Mouse (Mus musculus): ENCODE results near the gene Edaradd. TPM values are rescaled to one million over a fixed set of nuclear protein-coding genes. Genes with fewer than 3 reads are reported as not detected.
A peak's percentile ranks its signal among the peaks of the same experiment; 100 is the strongest.

Edaradd gene
- polyA plus RNA-seq, 1 experiment = 0.38 TPM

DNA sequence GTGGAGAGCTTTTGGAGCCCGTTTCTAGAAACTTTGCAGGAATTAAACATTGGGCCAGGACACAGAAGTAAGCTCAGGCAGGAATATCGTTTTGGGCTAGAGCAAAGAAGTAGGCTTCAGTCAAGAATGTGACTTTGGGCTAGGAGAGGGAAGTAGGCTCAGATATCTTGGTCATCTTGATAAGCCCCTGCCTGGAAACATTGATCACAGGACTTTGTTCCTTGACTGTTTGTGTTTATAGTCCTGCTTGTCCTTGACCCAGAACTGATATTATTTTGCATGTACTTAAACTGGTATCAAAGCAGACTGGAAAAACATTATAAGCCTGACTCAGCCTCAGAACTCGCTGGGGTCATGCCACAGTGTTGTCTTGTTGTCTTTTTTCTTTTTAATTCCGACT is 57.6 kb downstream of the Edaradd start:
- no peak overlapping the region for H3K27ac ChIP-seq (ENCODE audit: insufficient read depth, low read depth, low read length)
- no peak overlapping the region for H3K4me3 ChIP-seq (ENCODE audit: insufficient read depth, low read length)
- TF ChIP-seq CTCF (IDR thresholded peaks at IDR 0.05; ENCODE audit: low read depth, low read length) = no peak
- no peak for TF ChIP-seq POLR2A (IDR thresholded peaks at IDR 0.05; ENCODE audit: borderline replicate concordance, low read depth, low read length)
- peaks cover 11% of the 10 kb centered on the region for H3K4me1 ChIP-seq (ENCODE audit: control insufficient read depth, insufficient read depth, low read length)

- TF ChIP-seq POLR2A (IDR thresholded peaks at IDR 0.05; ENCODE audit: borderline replicate concordance, low read depth, low read length) = no peak
- no peak for TF ChIP-seq CTCF (IDR thresholded peaks at IDR 0.05; ENCODE audit: low read depth, low read length)
- peak overlapping the region; percentile 24 for H3K27ac ChIP-seq (ENCODE audit: insufficient read depth, low read depth, low read length)
- peaks cover 11% of the 10 kb centered on the region for H3K4me1 ChIP-seq (ENCODE audit: control insufficient read depth, insufficient read depth, low read length)
- peak overlapping the region; percentile 90 for H3K4me3 ChIP-seq (ENCODE audit: insufficient read depth, low read length)
Measured at GRCm38 (mm10) chr13:12461730-12462119, 58.5 kb downstream of the Edaradd start.

DNA sequence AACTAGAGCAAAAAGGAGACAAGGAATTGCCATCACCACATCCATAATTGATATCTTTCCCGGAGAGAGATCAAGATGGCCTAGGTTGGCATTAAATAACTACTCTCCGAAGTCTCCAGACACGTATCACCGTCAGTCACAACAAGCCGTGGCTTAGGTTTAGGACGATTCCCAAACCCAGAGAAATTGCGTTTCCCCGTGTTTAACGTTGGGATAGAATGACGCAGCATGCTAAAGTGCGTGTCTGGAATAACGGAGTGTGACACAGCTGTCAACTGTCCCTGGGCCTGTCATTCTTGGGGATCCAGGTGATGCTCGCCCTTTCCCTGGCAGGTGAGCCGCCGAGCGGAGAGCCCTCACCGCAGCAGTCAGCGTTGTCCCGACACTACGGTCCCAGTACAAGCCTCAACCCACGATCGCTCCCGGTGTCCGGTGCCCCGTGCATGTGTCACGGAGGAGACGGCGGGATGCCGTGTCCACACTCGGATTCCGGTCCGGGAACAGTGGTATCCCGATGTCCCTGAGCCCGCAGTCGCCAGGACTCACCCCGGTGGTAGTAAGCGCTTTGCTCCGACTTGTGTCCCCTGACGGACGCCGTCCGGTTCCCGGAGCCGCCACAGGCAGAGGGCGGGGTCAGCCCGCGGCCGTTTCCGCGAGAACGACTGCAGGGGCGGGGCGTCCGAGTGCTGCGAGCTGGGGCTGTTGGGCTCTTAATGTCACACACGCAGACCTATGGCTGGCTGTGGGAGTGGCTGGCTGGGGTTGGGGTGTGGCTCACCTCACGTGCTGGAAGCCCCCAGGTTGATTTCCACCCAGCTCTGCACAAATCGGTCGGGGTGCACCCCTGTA is 59.1 kb downstream of the Edaradd start:
- Histone ChIP-seq H3K4me3 (ENCODE audit: insufficient read depth, low read length) (peak overlapping the region; percentile 90), H3K4me1 (ENCODE audit: control insufficient read depth, insufficient read depth, low read length) (peaks cover 11% of the 10 kb centered on the region), H3K27ac (ENCODE audit: insufficient read depth, low read depth, low read length) (peak overlapping the region; percentile 88)
- no peak for TF ChIP-seq CTCF (IDR thresholded peaks at IDR 0.05; ENCODE audit: low read depth, low read length)
- TF ChIP-seq POLR2A (IDR thresholded peaks at IDR 0.05; ENCODE audit: borderline replicate concordance, low read depth, low read length) = no peak

- peak overlapping the region; percentile 88 for H3K27ac ChIP-seq (ENCODE audit: insufficient read depth, low read depth, low read length)
- TF ChIP-seq CTCF (IDR thresholded peaks at IDR 0.05; ENCODE audit: low read depth, low read length) (no peak), POLR2A (IDR thresholded peaks at IDR 0.05; ENCODE audit: borderline replicate concordance, low read depth, low read length) (no peak)
- H3K4me3 ChIP-seq (ENCODE audit: insufficient read depth, low read length) = peak overlapping the region; percentile 90
- peaks cover 14% of the 10 kb centered on the region for H3K4me1 ChIP-seq (ENCODE audit: control insufficient read depth, insufficient read depth, low read length)
Measured at GRCm38 (mm10) chr13:12460443-12460842, 59.8 kb downstream of the Edaradd start.

- Histone ChIP-seq H3K4me3 (ENCODE audit: insufficient read depth, low read length) (no peak overlapping the region), H3K27ac (ENCODE audit: insufficient read depth, low read depth, low read length) (no peak overlapping the region), H3K4me1 (ENCODE audit: control insufficient read depth, insufficient read depth, low read length) (peaks cover 9% of the 10 kb centered on the region)
- no peak for TF ChIP-seq POLR2A (IDR thresholded peaks at IDR 0.05; ENCODE audit: borderline replicate concordance, low read depth, low read length)
- no peak for TF ChIP-seq CTCF (IDR thresholded peaks at IDR 0.05; ENCODE audit: low read depth, low read length)
Measured at GRCm38 (mm10) chr13:12456711-12457110, 63.5 kb downstream of the Edaradd start.

GRCm38 (mm10) chr13:12454686-12455390 is 65.4 kb downstream of the Edaradd start:
- no peak for TF ChIP-seq POLR2A (IDR thresholded peaks at IDR 0.05; ENCODE audit: borderline replicate concordance, low read depth, low read length)
- TF ChIP-seq CTCF (IDR thresholded peaks at IDR 0.05; ENCODE audit: low read depth, low read length) = no peak
- H3K4me3 ChIP-seq (ENCODE audit: insufficient read depth, low read length) = no peak overlapping the region
- no peak overlapping the region for H3K27ac ChIP-seq (ENCODE audit: insufficient read depth, low read depth, low read length)
- peaks cover 6% of the 10 kb centered on the region for H3K4me1 ChIP-seq (ENCODE audit: control insufficient read depth, insufficient read depth, low read length)

DNA sequence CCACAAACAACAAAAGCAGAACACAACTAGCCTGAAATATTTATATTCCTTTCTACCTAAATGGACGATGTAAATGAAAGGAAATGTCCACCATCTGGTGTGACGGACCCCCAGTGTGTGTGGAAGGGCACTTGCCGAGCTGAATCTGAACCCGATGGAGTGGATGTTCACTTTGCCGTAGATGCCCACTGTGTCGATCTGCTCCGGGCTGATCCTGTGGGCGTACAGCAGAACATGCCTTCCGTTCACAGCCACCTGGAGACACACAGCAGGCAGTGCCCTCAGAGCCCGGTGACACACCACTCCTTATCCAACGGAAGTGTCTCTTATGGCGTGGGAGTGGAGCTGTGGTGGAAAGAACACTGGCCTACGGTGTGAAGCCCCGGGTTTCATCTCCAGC is 67.1 kb downstream of the Edaradd start:
- no peak for TF ChIP-seq CTCF (IDR thresholded peaks at IDR 0.05; ENCODE audit: low read depth, low read length)
- no peak for TF ChIP-seq POLR2A (IDR thresholded peaks at IDR 0.05; ENCODE audit: borderline replicate concordance, low read depth, low read length)
- peaks cover 3% of the 10 kb centered on the region; the same call in 1 of the 2 replicates for H3K4me1 ChIP-seq (ENCODE audit: control insufficient read depth, insufficient read depth, low read length)
- no peak overlapping the region for H3K4me3 ChIP-seq (ENCODE audit: insufficient read depth, low read length)
- H3K27ac ChIP-seq (ENCODE audit: insufficient read depth, low read depth, low read length) = no peak overlapping the region

DNA sequence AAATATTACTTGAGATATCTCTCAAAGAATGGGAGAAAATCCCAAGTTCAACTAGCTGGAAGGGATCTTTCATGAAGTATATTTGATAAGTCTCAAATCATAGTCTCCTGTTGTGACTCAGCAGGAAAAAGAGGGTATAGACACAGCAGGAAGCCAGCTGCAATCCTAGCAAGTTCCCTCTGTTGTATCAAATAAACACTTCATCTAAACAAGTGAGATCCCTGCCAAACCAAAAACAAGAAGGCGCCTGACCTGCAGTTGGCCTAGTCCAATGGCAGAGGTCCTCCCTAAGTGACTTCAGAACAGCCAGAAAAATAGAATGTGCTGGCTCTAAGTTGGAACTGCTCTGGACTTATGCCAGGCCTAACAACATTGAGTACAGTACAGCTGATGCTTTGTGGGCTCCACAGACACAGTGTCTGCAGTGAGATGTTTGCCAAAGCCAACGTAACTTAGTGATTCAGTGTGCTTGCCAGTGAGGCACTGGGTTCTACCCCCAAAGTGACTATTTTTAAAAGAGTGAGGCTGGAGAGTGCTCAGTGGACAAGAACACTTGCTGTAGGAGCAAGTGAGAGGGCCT is 78.1 kb downstream of the Edaradd start:
- Histone ChIP-seq H3K4me1 (ENCODE audit: control insufficient read depth, insufficient read depth, low read length) (peaks cover 11% of the 10 kb centered on the region), H3K27ac (ENCODE audit: insufficient read depth, low read depth, low read length) (peak overlapping the region; percentile 38), H3K4me3 (ENCODE audit: insufficient read depth, low read length) (no peak overlapping the region)
- TF ChIP-seq POLR2A (IDR thresholded peaks at IDR 0.05; ENCODE audit: borderline replicate concordance, low read depth, low read length) (no peak), CTCF (IDR thresholded peaks at IDR 0.05; ENCODE audit: low read depth, low read length) (no peak)

DNA sequence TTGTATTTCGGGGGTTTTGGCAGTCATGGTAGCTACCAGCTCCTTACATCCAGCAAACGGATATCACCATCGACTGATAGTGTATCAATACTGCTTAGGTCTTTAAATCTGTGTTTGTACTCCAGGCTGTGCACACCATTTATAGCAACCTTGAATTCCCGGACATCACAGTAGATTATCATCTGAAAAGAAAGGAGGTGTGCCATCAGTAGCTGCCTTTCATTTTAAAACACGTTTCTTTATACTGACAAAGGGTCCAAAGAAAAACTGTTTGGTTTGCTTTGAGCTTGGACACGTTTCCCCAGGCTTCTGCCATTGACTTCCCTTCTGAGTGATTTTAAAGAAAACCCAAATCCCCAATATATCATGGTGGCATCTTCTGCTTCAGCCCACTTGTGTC is 79.4 kb downstream of the Edaradd start:
- no peak for TF ChIP-seq CTCF (IDR thresholded peaks at IDR 0.05; ENCODE audit: low read depth, low read length)
- TF ChIP-seq POLR2A (IDR thresholded peaks at IDR 0.05; ENCODE audit: borderline replicate concordance, low read depth, low read length) = no peak
- H3K4me3 ChIP-seq (ENCODE audit: insufficient read depth, low read length) = no peak overlapping the region
- H3K4me1 ChIP-seq (ENCODE audit: control insufficient read depth, insufficient read depth, low read length) = peaks cover 11% of the 10 kb centered on the region
- H3K27ac ChIP-seq (ENCODE audit: insufficient read depth, low read depth, low read length) = no peak overlapping the region

Measured in bone marrow macrophage, adult 2 months (primary cell).